Mouse (Mus musculus): ENCODE data around the gene Dnah9.

Gene Dnah9

GRCm38 (mm10) chr11:65927962-65928361 lies 240.4 kb downstream of the Dnah9 start:
- DNase-seq (ENCODE audit: low read depth, low spot score) = no peak

GRCm38 (mm10) chr11:65918480-65919236 lies 249.7 kb downstream of the Dnah9 start:
- no peak for DNase-seq (ENCODE audit: low read depth, low spot score)

- no peak for DNase-seq (ENCODE audit: low read depth, low spot score)
Measured at GRCm38 (mm10) chr11:65909195-65909594, 259.2 kb downstream of the Dnah9 start.

- peak; percentile 28 for DNase-seq (ENCODE audit: low read depth, low spot score)
Measured at GRCm38 (mm10) chr11:65905487-65905886, 262.9 kb downstream of the Dnah9 start.

GRCm38 (mm10) chr11:65903944-65904343 lies 264.4 kb downstream of the Dnah9 start:
- no peak for DNase-seq (ENCODE audit: low read depth, low spot score)

GRCm38 (mm10) chr11:65881465-65881864 lies 286.9 kb downstream of the Dnah9 start:
- DNase-seq (ENCODE audit: low read depth, low spot score) = no peak

- no peak for DNase-seq (ENCODE audit: low read depth, low spot score)
Measured at GRCm38 (mm10) chr11:65877146-65877775, 291.1 kb downstream of the Dnah9 start.

GRCm38 (mm10) chr11:65861476-65861875 lies 306.9 kb downstream of the Dnah9 start:
- no peak for DNase-seq (ENCODE audit: low read depth, low spot score)

GRCm38 (mm10) chr11:65852066-65852465 lies 316.3 kb downstream of the Dnah9 start:
- DNase-seq (ENCODE audit: low read depth, low spot score) = peak; percentile 66

- DNase-seq (ENCODE audit: low read depth, low spot score) = no peak
Measured at GRCm38 (mm10) chr11:65846446-65846845, 321.9 kb downstream of the Dnah9 start.

- DNase-seq (ENCODE audit: low read depth, low spot score) = no peak
Measured at GRCm38 (mm10) chr11:65838999-65839398, 329.4 kb downstream of the Dnah9 start.

- DNase-seq (ENCODE audit: low read depth, low spot score) = peak; percentile 20
Measured at GRCm38 (mm10) chr11:65824556-65824955, 343.8 kb downstream of the Dnah9 start.

GRCm38 (mm10) chr11:65820877-65821276 lies 347.5 kb downstream of the Dnah9 start:
- peak; percentile 5 for DNase-seq (ENCODE audit: low read depth, low spot score)

- DNase-seq (ENCODE audit: low read depth, low spot score) = no peak
Measured at GRCm38 (mm10) chr11:65820280-65820679, 348.1 kb downstream of the Dnah9 start.

- DNase-seq (ENCODE audit: low read depth, low spot score) = peak; percentile 31
Measured at GRCm38 (mm10) chr11:65818193-65818592, 350.2 kb downstream of the Dnah9 start.

GRCm38 (mm10) chr11:65816237-65816636 lies 352.1 kb downstream of the Dnah9 start:
- DNase-seq (ENCODE audit: low read depth, low spot score) = peak; percentile 45

- no peak for DNase-seq (ENCODE audit: low read depth, low spot score)
Measured at GRCm38 (mm10) chr11:65814381-65814780, 354.0 kb downstream of the Dnah9 start.

- no peak for DNase-seq (ENCODE audit: low read depth, low spot score)
Measured at GRCm38 (mm10) chr11:65812088-65812487, 356.3 kb downstream of the Dnah9 start.

GRCm38 (mm10) chr11:65807601-65808000 lies 360.8 kb downstream of the Dnah9 start:
- DNase-seq (ENCODE audit: low read depth, low spot score) = no peak

GRCm38 (mm10) chr11:65806909-65807504 lies 361.3 kb downstream of the Dnah9 start, which contains the start of gene Zkscan6:
Gene Zkscan6 (plus strand): TSS chr11:65807175.
- peak; percentile 90 for DNase-seq (ENCODE audit: low read depth, low spot score)

- peak; percentile 81 for DNase-seq (ENCODE audit: low read depth, low spot score)
Measured at GRCm38 (mm10) chr11:65806321-65806904, 361.9 kb downstream of the Dnah9 start.

- no peak for DNase-seq (ENCODE audit: low read depth, low spot score)
Measured at GRCm38 (mm10) chr11:65801899-65802298, 366.5 kb downstream of the Dnah9 start.
